Mouse (Mus musculus) liver (tissue): ENCODE results near the gene Gm16430.
"Not testable (repeated sequence)": the region's sequence is repeated elsewhere in the genome, so short reads cannot be mapped to it uniquely, and the experiment has no call there.

Experiments used
- DNase-seq: peaks from one replicate; pipeline ENCODE4 v3.0.0-alpha.2; 2020; ENCODE audit warnings: mixed read lengths

Gm16430 gene

DNA sequence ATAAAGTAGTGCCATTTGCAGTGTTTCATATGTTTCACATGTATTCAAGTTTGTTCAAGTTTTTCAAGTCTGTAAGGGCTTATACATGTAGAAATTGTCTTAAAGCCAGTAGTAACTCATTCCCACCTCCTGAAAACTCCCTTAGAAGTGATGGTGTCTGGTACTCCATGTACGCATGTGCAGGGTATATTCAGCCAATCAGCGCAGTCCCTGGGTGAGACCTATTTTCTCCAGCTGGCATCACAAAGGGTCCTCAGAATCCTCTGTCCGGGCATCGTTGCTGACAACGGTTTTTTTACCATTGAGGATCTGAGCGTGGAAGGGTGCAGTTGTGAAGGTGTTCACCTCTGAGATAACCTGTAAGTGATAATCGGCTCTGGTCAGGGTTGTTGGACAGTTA lies at the start of gene Gm16430:
Gm16430 (plus strand) TSS at position 301 of the 400 bp plus-strand sequence.
- DNase-seq: not testable (repeated sequence)
